Mouse (Mus musculus) NIH3T3 (cell line): ENCODE data around the gene Clic6.
A peak's percentile ranks its signal among the peaks of the same experiment; 100 is the strongest.

ENCODE experiments used
- DNase-seq: peaks from one replicate; pipeline ENCODE4 v3.0.0-alpha.2; 2012; ENCODE audit warnings: low read depth

Gene Clic6

DNA sequence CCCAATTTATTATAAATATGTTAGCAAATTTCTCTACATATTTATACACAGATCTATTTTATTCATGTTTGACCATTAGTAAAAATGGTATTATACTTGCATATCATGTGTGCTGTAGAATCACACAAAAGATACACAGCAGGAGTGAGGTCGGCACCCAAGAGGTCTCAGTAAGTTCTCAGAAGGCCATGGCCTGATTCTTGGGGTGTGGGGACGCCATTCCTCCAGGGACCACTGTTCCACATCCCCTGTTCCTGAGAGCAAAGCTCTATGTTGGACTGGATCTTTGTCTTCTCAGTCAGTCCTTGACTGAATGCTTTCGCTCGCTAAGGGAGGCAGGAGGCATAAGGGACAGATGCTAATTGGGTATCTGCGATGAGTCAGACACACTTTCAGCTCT, at the start of gene Clic6:
Clic6 (plus strand) TSS at position 301 of the 400 bp plus-strand sequence.
- DNase-seq, result no peak

DNA sequence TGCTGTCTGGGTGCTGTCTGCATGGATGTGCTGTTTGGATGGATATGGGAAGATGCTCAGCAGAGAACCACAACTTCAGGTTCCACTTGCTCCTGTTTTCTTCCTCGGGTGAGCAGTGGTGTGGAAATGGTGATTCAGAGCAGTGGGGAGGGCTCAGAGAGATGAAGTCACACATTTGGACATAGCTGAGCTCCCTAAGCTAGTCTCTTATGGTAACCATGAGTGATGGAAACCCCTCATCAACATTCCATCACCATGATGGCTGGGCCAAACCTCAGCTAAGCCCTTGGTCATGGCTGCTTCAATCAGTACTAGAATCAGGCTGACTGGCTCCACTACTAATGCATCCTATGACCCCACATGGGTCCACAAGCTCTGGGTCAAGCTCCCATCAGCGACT, 45.8 kb upstream of the Clic6 start:
- DNase-seq, result peak; percentile 56

GRCm38 (mm10) chr16:92440229-92440628, 45.3 kb upstream of the Clic6 start:
- DNase-seq, result no peak

DNA sequence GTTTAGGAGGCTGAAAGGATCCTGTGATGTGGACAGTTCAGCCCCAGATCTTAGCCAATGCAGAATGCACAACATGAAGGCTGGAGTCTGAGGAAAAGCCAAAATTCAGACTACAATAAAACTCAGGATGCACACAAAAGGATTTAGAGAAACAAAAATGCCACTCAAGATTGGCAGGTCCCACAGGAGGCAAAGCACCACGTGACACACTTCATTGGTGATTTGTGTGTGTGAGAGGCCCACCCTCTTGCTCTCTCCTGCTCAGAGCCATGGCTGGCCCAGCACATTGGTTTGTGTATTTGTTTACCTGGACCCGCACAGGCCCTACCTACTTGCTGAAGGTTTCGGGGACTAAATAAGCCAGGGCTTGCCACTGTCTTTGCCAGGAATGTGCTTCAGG, 44.3 kb upstream of the Clic6 start:
- no peak for DNase-seq

- no peak for DNase-seq
These were observed 43.4 kb upstream of the Clic6 start for GRCm38 (mm10) chr16:92442150-92442549.

DNA sequence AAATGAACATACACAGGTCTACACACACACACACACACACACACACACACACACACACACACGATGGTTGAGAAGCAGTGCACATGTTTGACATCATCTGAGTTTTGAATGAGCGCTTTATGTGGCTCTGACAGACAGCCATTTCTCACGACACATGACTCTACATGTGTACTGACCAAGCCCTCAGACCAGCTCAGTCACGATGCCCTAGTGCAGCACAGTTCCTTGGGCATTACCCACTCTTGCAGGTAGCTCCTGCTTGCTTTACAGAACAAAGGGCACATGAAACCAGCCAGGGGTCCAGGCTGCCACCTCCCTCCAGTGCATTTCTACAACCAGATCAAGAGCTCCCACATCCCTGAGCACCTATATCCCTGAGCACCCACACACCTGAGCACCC, 42.6 kb upstream of the Clic6 start:
- DNase-seq, result no peak

DNA sequence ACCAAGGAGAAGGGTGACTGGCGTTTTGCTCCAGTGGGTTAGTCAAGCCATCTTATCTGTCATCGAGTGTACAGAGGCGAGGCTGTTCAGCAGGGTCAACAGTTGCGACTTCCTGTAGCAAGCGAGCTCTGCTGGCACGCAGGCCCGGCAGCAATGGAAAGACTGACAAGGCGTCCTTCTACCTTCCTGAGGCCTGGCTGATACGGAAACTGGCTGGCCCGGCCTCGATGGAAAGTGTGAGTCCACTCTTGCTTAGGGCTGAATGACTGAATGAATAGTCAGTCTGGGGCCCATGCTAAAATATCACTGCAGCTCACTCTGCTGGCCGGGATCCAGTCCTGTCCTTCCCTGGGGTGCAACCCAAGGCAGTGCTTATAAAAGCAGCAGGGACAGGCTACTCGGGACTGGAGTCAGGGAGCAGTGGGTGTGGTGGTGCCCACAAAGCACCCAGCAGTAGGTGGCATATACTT, 41.9 kb upstream of the Clic6 start:
- peak; percentile 71 for DNase-seq

DNA sequence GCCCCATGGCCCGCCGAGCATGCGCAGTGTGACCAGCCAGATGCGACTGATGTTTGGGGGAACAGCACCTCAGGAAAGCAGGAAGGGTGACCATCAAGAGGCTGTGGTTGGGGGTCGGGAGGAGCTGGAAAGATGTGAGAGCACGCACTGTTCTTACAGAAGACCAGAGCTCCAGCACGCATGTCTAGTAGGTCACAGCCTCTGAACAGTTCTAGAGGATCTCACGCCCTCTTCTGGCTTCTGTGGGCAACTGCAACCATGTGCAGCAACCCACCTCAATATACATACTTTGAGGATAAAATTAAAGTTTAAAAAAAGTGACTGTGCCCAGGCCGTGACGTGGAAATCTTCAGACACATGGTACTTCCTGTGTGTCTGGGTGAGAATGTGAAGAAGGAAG, 40.2 kb upstream of the Clic6 start:
- peak; percentile 41 for DNase-seq

DNA sequence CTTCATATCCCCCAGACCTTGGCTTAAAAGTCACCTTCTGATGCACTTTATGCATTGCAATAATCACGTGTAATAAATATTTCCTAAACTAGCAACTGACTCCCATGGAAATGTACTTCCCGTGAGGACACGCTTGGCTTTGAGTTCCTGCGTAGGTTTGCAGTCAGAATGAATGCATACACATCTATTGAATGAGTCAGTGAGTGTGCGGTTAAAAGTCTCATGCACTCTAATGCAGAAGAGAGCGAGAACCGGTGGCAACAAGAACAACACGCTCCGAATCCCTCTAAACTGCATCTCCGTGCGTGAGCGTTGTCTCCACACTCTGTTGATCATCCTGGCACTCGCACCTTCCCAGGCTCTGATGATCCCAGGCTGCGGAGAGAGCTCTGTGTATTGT, 36.5 kb upstream of the Clic6 start:
- no peak for DNase-seq

GRCm38 (mm10) chr16:92450331-92450730, 35.2 kb upstream of the Clic6 start:
- DNase-seq, result no peak

- DNase-seq, result no peak
These were observed 33.9 kb upstream of the Clic6 start for GRCm38 (mm10) chr16:92451516-92452072.

DNA sequence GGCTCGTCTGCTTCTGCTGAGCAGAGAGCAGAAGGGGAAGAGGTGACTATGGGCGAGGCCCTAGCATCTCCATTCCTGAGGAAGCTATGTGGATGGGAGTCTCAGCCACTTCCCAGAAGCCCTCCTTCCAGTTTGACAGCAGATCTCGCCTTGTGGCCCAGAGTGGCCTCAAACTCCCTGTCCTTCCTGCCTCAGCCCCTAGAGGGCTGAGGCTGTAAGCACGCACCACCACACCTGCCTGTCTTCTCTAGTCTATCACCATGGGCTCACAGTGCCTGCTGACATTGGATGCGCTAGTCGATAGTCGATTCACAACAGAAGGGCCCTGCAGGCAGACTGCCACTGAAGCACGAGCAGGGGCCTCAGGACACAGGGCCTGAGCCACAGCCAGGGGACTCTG, 32.9 kb upstream of the Clic6 start:
- no peak for DNase-seq

GRCm38 (mm10) chr16:92454002-92454401, 31.5 kb upstream of the Clic6 start:
- no peak for DNase-seq

- DNase-seq, result no peak
These were observed 31.0 kb upstream of the Clic6 start for GRCm38 (mm10) chr16:92454495-92454894.

DNA sequence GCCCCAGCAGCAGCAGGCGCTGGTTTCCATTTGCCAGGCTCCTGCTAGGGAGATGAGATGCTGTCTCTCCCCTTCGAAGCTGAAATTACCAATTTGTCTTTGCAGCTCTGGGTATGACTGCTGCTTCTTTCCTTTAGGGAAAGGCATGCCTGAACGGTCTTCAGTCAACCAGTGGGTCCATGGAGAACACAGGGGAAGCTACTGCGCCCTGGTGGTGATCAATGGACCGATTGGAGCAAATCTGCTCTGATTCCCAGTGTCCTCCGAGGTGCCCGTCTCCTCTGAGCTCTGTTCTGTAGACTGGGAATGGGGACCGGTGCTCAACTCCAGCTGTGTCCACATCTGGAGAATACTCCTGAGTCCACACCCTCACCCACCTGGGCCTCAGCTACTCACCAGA, 30.0 kb upstream of the Clic6 start:
- peak; percentile 17 for DNase-seq

- DNase-seq, result no peak
These were observed 29.6 kb upstream of the Clic6 start for GRCm38 (mm10) chr16:92455969-92456368.

- peak; percentile 79 for DNase-seq
These were observed 27.9 kb upstream of the Clic6 start for GRCm38 (mm10) chr16:92457594-92457993.

DNA sequence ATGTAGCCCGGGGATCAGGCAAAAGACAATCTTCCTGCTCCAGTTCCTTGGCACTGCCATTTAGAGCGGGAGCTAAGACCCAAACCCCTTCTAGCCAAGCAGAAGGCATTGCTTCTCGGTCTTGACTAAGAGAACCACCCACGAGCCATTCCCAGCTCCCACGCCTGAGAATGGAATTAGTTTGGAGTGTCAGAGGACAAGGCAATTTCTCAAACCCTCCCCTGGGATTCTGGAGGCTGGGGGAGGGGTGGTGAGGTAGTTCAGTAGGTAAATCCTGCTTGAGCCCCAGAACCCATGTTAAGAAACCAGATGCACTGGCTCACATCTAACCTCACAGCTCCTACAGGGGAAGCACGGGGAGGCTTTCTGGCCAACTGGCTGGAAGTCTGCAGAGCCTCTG, 24.1 kb upstream of the Clic6 start:
- no peak for DNase-seq

DNA sequence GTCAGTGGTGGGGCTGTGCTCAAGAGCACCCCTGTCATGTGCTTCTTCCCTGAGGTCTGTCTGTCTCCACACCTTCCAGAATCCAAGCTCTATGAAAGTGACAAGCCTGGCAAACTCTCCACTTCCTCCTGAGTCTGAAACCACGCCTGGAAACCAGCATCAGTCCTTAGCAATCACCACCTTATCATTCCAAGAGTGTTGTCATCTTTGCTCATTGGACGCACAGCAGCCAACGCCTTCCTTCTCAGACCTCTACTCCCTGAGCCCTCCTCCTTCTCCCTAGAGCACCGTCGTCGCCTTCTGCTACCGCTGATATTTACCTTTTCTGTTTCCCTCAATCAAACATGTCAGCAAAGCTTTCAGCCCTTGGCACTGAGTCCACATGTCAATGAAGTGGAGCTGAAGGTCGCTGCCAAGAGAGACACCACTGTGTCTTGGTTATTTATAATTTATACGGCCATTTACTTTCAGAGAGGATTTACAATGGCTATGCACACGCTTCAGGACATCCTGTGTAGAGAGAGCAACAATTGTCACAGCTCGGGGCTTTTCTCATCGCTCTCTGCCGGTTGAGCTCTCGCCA, 21.1 kb upstream of the Clic6 start:
- peak; percentile 12 for DNase-seq

- peak; percentile 58 for DNase-seq
These were observed 20.3 kb upstream of the Clic6 start for GRCm38 (mm10) chr16:92465226-92465625.

DNA sequence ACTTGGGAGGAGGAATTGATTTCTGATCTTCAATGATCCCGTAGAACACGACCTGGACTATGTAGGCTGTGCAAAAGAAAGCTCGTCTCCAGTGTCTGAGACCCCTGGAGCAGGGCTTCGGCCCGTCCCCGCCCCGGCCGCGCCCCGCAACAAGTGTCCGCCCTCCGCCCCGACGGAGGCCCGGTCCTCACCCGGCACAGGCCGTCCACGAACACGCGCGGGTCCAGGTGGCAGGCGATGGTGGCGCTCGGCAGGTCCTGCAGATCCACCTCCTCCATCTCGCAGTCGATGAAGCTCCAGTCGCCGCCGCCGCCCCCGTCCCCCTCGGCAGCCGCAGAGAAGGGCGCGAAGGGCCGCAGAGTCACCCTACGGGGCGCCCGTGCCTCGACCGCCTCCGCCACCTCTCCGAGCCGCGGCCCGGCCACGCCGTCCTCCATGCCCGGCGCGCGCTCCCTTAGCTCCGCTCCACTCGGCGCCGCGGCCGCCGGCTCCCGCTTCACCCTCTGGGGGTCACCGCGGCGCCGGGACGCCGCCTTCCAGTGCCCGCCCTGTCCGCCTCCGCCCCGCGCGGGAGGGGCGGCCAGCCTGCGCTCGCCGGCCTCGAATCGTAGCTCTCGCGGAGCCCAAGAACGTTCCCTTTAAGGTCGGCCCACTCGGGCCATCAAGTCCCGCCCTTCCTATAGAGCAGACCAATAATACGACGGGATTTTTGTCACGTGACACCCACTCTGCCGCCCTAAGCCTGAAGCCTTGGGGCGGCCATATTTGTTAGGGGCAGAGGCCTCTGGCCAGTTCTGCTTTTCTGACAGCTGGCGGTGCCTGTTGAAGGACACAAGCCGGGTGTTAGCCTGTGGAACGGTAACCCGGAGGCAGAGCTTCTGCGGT, 19.7 kb upstream of the Clic6 start:
- peak; percentile 97 for DNase-seq

- peak; percentile 15 for DNase-seq
These were observed 18.5 kb upstream of the Clic6 start for GRCm38 (mm10) chr16:92467041-92467440.

DNA sequence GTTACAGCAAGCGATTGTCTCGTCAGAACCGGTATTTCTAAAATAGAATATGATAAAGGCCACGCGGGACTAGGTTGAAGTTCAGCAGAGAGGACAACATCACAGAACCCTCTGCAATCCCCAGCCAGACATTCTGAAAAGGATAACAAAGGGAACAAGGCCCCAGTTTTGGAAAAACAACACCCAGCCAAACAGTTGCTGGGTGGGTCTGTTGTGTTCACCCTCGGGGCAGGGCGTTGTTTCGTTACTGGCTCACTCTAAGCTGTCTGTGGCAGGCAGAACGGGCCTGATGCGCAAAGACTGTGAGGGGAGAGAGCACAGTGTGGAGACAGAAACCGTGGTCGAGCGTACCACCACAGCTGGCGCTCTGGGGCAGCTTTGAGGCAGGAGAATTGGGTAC, 17.1 kb upstream of the Clic6 start:
- DNase-seq, result no peak
